Mouse (Mus musculus) heart, postnatal 0 days (tissue): ENCODE data around the gene Slc2a2.

Source experiments
- CTCF ChIP-seq: IDR thresholded peaks from 2 replicates; pipeline ENCODE4 v1.5.1; 2016; ENCODE audit warnings: antibody characterized with exemption, control low read depth, low read depth
- EP300 ChIP-seq: IDR thresholded peaks from 2 replicates; pipeline ENCODE4 v1.6.1; 2016; ENCODE audit warnings: antibody characterized with exemption, low read depth

DNA sequence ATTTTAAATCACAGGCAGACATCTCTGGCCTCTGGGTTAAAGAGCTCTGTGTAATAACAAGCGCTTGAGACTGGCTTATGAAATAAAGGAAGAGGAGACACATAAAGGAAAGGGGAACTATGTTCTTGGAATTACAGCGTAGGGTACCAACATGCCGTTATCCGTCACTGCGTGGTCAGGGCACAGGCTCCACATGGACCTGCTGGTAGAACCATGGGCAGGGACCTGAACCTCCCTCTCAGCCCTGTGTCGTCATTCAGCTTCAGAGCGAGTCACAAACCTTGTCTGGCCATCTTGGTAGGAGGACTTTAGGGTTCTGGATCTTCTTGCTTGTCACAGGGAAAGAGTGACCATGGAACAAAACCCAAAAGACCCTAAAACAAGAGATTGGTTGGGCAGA is 28.7 kb downstream of the Slc2a2 start:
- TF ChIP-seq CTCF (no peak), EP300 (no peak)
